Mouse (Mus musculus): ENCODE results near the gene Strip2. TPM values are rescaled to one million over a fixed set of nuclear protein-coding genes. Genes with fewer than 3 reads are reported as not detected.

Strip2 gene
- total and polyA plus RNA-seq, 2 experiments from 2014 or later = 10.8 to 23.2 TPM

- no peak overlapping the region for H3K9ac ChIP-seq (replicated peaks; ENCODE audit: low read length)
- 79% methylated on average over 7 of the region's 7 CpGs for WGBS
- H3K4me3 ChIP-seq (ENCODE audit: low read length) = no peak overlapping the region
- H3K4me2 ChIP-seq (ENCODE audit: low read depth, low read length) = no peak overlapping the region
- no peaks in the 10 kb centered on the region for H3K9me3 ChIP-seq (ENCODE audit: low read length)
- DNase-seq (ENCODE audit: low spot score) (no peak), ATAC-seq (no peak)
- no peaks in the 10 kb centered on the region for H3K4me1 ChIP-seq (ENCODE audit: insufficient read depth, low read length)
- H3K36me3 ChIP-seq (ENCODE audit: insufficient read depth, low read length) = no peaks in the 10 kb centered on the region
- H3K27me3 ChIP-seq (ENCODE audit: insufficient read depth, low read length) = no peaks in the 10 kb centered on the region
- no peak for TF ChIP-seq CTCF (IDR thresholded peaks at IDR 0.05; ENCODE audit: low read depth)
- H3K27ac ChIP-seq = no peak overlapping the region
Observed at GRCm38 (mm10) chr6:30009204-30009603, 92.4 kb downstream of the Strip2 start.

Small RNA genes lying within 50 kb of the gene (microRNA-seq; reads per million reads assigned to microRNA genes)
- gene Gm23049 = 0 reads per million in 2 experiments

Other genes starting within 250 kb of the Strip2 start
- 23.9 and 26.0 TPM in 2 replicates for gene Tspan33, start 222.8 kb upstream of the Strip2 start, total RNA-seq (2014; rRNA removed)
- gene Tspan33, start 222.8 kb upstream of the Strip2 start, polyA plus RNA-seq (2015; fragmentation: Nextera tagmentation; extraction: Ambion mirVana) = 15.4 and 15.5 TPM in 2 replicates
- 74.3 and 78.0 TPM in 2 replicates for gene Smo, start 181.5 kb upstream of the Strip2 start, total RNA-seq (2014; rRNA removed)
- 11.8 and 12.8 TPM in 2 replicates for gene Smo, start 181.5 kb upstream of the Strip2 start, polyA plus RNA-seq (2015; fragmentation: Nextera tagmentation; extraction: Ambion mirVana)
- 56.8 and 57.5 TPM in 2 replicates for gene Ahcyl2, start 149.0 kb upstream of the Strip2 start, total RNA-seq (2014; rRNA removed)
- 19.6 and 23.1 TPM in 2 replicates for gene Ahcyl2, start 149.0 kb upstream of the Strip2 start, polyA plus RNA-seq (2015; fragmentation: Nextera tagmentation; extraction: Ambion mirVana)
- 71.9 and 77.7 TPM in 2 replicates for gene Nrf1, start 131.0 kb downstream of the Strip2 start, total RNA-seq (2014; rRNA removed)
- gene Nrf1, start 131.0 kb downstream of the Strip2 start, polyA plus RNA-seq (2015; fragmentation: Nextera tagmentation; extraction: Ambion mirVana) = 21.3 and 24.5 TPM in 2 replicates